Comparison of ENCODE assay signal across 18 mouse cellular contexts in genomic region chr2:165218954-165219353, GRCm38 (mm10). TPM values are rescaled to one million over a fixed set of nuclear protein-coding genes. Genes with fewer than 3 reads are reported as not detected.
"Had no signal": no experiment of that assay in that cellular context is flagged by ENCODE, and none has a peak within 500 bp of the region (broad histone marks: within the 10 kb centered on the region; RNA-seq: fewer than 3 reads in every experiment).

No protein-coding gene starts in this region.

- H3K27ac ChIP-seq: lung, embryonic 15.5 days; macrophage; midbrain, embryonic 13.5 days; neural tube, embryonic 12.5 days; stomach, embryonic 15.5 days; stomach, postnatal 0 days had no signal

- H3K36me3 ChIP-seq: lung, embryonic 15.5 days; midbrain, embryonic 13.5 days; neural tube, embryonic 12.5 days; stomach, embryonic 15.5 days had no signal

- H3K4me3 ChIP-seq: lung, embryonic 15.5 days; megakaryocyte, embryonic 14.5 days; midbrain, embryonic 13.5 days; neural tube, embryonic 12.5 days; stomach, embryonic 15.5 days had no signal

- DNase-seq: liver, postnatal 0 days; lung, adult 2 months; lung, postnatal 14 days; lung, postnatal 36 days; right cerebral cortex, postnatal 14 days; thymus, adult 2 months; thymus, postnatal 25 days; thymus, postnatal 4 days had no signal

- H3K4me2 ChIP-seq: lung, embryonic 15.5 days; midbrain, embryonic 13.5 days; neural tube, embryonic 12.5 days; stomach, embryonic 15.5 days had no signal

- H3K9ac ChIP-seq: liver, postnatal 0 days; lung, embryonic 15.5 days; midbrain, embryonic 13.5 days; neural tube, embryonic 12.5 days; stomach, embryonic 15.5 days had no signal

- ATAC-seq: liver, postnatal 0 days; lung, postnatal 0 days; midbrain, embryonic 13.5 days had no signal

- H3K9me3 ChIP-seq: lung, embryonic 15.5 days; megakaryocyte, embryonic 14.5 days; midbrain, embryonic 13.5 days; neural tube, embryonic 12.5 days; stomach, embryonic 15.5 days had no signal

RNA-seq across cellular contexts. Expression of gene Cdh22, which starts 15.7 kb away (rescaled TPM):
- total RNA-seq: megakaryocyte progenitor cell, adult 5-6 weeks; neutrophil, adult 5-6 weeks had no signal
- polyA plus RNA-seq: liver, postnatal 0 days; macrophage had no signal
